Mouse (Mus musculus): ENCODE data around the gene Gm17267. TPM values are rescaled to one million over a fixed set of nuclear protein-coding genes. Genes with fewer than 3 reads are reported as not detected.

The Gm17267 gene
- not detected in 2 replicates for polyA plus RNA-seq (2012; rRNA removed; ENCODE audit: low replicate concordance)

DNA sequence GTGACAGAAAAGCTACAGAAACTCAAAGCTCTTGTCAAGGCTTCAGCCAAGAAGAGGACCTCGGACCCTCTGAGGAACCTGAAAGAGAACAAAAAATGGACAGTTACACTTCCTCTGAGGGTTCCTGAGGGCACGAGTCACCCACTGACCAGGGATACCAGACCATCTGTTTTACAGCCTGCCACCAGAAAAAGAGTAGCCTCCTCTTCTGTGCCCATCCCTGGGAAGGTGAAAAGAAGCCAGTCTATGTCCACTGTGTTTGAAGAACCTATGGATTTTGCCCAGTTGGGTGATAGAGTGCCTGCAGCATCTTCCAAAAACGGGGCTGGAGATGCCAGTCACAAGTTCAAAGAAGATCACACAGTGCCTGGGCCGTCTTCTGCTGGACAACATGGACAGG, at the start of gene Gm17267:
Gene Gm17267 (plus strand): TSS at position 301 of the 400 bp plus-strand sequence.

Data from subcutaneous adipose tissue, adult 2 months (tissue).